Mouse (Mus musculus): ENCODE measurements around the gene Slc45a3. TPM values are rescaled to one million over a fixed set of nuclear protein-coding genes. Genes with fewer than 3 reads are reported as not detected.

Gene Slc45a3
- polyA plus RNA-seq, 1 experiment from 2014 or later: 30.2 TPM

DNA sequence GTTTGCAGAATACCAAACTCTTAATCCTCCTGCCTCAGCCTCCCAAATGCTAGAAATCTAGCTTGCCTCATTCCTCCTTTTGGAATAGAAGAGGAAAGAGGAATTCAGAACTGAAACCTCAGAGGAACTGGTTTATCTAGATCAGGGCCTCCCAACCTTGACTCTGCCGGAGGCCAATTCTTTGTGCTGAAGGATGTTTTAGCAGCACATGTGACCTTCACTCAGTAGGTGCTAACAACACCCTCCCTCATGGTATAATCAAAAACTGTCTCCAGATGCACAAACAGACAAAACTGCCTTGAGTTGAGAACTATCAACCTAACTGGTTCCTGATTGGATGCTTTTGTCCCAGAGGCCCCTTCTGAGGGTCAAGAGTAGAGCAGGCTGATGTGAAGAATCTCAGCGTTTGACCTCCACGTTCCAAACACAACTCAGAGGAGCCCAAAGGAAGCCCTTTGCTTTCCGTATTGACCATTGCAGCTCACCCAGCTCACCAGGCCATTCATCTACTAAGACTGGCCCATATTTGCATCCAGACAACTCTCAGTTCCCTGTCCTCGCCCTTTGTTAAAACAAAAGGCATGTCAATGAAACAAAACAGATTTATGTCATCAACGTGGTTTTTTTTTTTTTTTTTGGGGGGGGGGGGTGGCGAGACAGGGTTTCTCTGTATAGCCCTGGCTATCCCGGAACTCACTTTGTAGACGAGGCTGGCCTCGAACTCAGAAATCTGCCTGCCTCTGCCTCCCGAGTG lies 16.1 kb upstream of the Slc45a3 start:
- Histone ChIP-seq H3K9me3 (no peaks in the 10 kb centered on the region), H3K4me3 (no peak overlapping the region), H3K9ac (replicated peaks) (no peak overlapping the region), H3K4me1 (peaks cover 4% of the 10 kb centered on the region; the same call in 1 of the 2 replicates), H3K27ac (replicated peaks) (no peak overlapping the region), H3K4me2 (replicated peaks) (no peak overlapping the region), H3K36me3 (no peaks in the 10 kb centered on the region), H3K27me3 (no peaks in the 10 kb centered on the region)
- ATAC-seq (ENCODE audit: low FRiP score, low read depth): no peak
- 92% methylated on average over 11 of the region's 11 CpGs for WGBS

DNA sequence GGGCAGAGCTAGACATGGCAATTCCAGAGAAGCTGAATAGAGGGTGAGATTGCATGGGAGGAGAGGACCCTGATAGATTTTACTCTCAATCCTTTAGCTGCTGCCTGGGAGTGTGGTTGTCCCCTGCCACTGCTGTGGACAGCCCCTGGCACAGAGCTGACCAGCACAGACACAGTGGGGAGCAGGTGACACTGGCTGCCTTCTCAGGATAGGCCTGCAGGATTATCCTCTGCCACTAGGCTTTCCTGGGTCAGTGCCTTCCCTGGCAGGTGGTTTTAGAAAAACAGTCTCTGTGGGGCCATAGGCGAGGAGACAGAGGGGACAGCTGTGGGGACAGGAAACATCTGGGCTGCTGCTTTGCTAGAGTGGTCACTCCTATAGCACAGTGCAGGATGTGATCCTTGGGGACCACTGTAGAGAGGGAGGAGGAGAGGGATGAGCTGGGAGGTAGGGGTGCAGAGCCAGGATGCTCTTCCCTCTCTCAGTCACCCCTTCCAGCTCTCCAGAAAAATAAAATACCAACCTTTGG lies 14.7 kb upstream of the Slc45a3 start:
- Histone ChIP-seq H3K4me1 (peaks cover 4% of the 10 kb centered on the region; the same call in 1 of the 2 replicates), H3K4me3 (no peak overlapping the region), H3K27me3 (no peaks in the 10 kb centered on the region), H3K9ac (replicated peaks) (no peak overlapping the region), H3K36me3 (no peaks in the 10 kb centered on the region), H3K9me3 (no peaks in the 10 kb centered on the region), H3K27ac (replicated peaks) (peak overlapping the region; percentile 39; the same call in 1 of the 2 replicates), H3K4me2 (replicated peaks) (no peak overlapping the region)
- 25% methylated on average over 1 of the region's 1 CpGs for WGBS
- no peak for ATAC-seq (ENCODE audit: low FRiP score, low read depth)

DNA sequence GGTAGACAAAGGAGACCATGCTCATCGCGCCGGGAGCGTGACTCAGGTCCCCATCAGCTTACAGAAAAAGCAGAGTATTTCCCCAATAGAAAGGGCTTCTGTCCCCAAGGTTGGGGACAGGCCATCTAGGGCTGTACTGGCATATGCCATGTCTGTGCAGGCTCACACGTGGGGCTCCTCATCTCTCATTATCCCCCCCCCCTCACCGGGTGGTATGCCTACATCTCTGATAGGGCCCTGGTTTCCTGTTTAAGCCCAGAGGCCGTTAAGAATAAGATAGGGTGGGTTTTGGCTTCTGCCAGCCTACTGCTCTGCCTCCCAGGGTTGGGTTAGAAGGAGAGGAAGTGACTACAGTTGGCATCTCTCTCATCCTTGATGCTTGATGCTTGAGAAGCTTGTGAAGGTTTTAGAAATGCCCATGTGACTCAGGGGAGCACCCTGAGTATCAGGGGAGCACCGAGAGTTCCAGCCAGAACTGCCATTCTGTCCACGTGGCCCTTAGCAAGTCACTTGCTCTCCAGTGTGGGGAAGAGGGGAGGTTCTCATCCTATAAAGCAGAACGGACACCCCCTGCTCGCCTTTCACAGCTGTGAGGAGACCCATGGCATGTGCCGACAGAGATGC lies 8.4 kb upstream of the Slc45a3 start:
- H3K4me3 ChIP-seq: no peak overlapping the region
- no peaks in the 10 kb centered on the region for H3K36me3 ChIP-seq
- H3K4me1 ChIP-seq: peaks cover 4% of the 10 kb centered on the region; the same call in 1 of the 2 replicates
- no peak overlapping the region for H3K9ac ChIP-seq (replicated peaks)
- H3K4me2 ChIP-seq (replicated peaks): no peak overlapping the region
- peaks cover 9% of the 10 kb centered on the region; the same call in 1 of the 2 replicates for H3K27me3 ChIP-seq
- ATAC-seq (ENCODE audit: low FRiP score, low read depth): no peak
- H3K9me3 ChIP-seq: no peaks in the 10 kb centered on the region
- WGBS: 87% methylated on average over 12 of the region's 12 CpGs
- H3K27ac ChIP-seq (replicated peaks): no peak overlapping the region

DNA sequence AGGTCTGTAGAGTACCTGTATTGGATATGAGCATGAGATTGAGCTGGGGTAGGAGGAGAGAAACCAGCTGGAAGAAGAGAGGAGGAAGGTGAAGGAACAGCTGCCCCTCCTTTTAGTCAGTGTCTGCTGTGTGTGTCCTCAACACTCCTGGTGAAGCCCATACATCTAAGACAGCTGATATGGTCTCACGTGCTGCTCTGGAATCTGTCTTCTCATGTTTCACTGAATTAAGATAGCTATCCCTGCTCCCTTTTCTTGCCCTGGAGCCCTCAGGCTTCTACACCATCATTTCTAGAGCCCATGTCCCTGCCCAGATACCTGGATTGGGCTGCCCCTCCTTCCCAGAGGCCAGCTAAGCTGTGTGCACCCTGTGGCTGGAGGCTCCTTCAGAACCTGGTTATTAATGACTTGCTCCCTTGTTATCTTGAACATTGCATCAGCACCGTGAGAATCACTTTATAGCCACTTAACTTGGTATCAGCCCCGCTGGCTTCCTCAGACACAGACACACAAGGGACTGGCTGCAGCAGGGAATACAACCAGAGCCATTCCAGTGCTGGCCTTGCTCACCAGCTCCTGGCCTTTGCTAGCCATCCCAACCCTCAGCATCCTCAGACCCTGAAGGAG lies 7.5 kb upstream of the Slc45a3 start:
- Histone ChIP-seq H3K4me1 (peaks cover 4% of the 10 kb centered on the region; the same call in 1 of the 2 replicates), H3K9me3 (no peaks in the 10 kb centered on the region), H3K27me3 (peaks cover 13% of the 10 kb centered on the region), H3K36me3 (no peaks in the 10 kb centered on the region), H3K4me3 (no peak overlapping the region), H3K4me2 (replicated peaks) (no peak overlapping the region), H3K27ac (replicated peaks) (no peak overlapping the region), H3K9ac (replicated peaks) (no peak overlapping the region)
- WGBS: 61% methylated on average over 3 of the region's 3 CpGs
- no peak for ATAC-seq (ENCODE audit: low FRiP score, low read depth)

DNA sequence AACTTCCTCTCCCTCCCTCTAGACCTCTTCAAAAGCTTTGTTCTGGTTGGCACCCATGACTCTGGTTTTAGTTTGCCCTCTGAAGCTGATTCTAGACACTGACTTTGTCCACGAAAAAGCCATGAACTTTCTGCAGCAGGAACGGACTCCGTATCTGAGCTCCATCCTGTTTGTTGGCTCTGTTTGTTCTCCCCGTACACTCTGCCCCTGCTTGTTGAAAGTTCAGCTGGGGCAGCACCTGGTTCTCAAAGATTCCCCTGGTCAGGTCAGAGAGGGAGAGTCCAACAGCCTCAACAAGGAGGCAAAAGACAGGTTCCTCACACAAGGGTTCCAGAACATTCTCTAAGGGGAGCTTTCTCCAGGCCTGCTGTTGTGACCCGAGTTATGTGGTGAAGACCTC lies 5.4 kb upstream of the Slc45a3 start:
- no peaks in the 10 kb centered on the region for H3K36me3 ChIP-seq
- peaks cover 25% of the 10 kb centered on the region for H3K27me3 ChIP-seq
- 89% methylated on average over 5 of the region's 5 CpGs for WGBS
- H3K9me3 ChIP-seq: no peaks in the 10 kb centered on the region
- no peak overlapping the region for H3K27ac ChIP-seq (replicated peaks)
- no peak overlapping the region for H3K4me3 ChIP-seq
- peaks cover 8% of the 10 kb centered on the region; the same call in 1 of the 2 replicates for H3K4me1 ChIP-seq
- no peak overlapping the region for H3K4me2 ChIP-seq (replicated peaks)
- no peak overlapping the region for H3K9ac ChIP-seq (replicated peaks)
- ATAC-seq (ENCODE audit: low FRiP score, low read depth): no peak

DNA sequence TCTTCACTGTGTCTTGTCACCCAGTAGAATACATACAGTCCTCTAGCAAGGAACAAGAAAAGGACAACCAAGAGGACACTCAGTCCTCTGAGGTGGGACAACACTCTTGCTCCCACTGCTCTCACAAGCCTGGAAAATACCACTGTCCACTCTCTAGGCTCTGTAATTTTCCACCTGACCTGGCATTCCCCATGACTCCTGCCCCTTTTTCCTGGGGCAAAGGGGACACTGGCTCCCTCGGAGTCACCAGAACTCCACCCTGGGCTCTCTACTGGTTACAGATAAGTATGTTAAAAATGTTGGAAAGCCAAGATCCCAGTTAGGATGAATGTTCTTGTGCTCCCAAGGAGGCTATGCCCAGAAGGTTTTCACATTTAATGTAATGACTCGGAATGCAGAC lies 1.8 kb upstream of the Slc45a3 start:
- Histone ChIP-seq H3K9me3 (no peaks in the 10 kb centered on the region), H3K27me3 (peaks cover 31% of the 10 kb centered on the region), H3K4me2 (replicated peaks) (no peak overlapping the region), H3K4me1 (peaks cover 29% of the 10 kb centered on the region), H3K36me3 (no peaks in the 10 kb centered on the region), H3K9ac (replicated peaks) (no peak overlapping the region), H3K27ac (replicated peaks) (no peak overlapping the region), H3K4me3 (no peak overlapping the region)
- ATAC-seq (ENCODE audit: low FRiP score, low read depth): no peak
- 47% methylated on average over 2 of the region's 2 CpGs for WGBS

DNA sequence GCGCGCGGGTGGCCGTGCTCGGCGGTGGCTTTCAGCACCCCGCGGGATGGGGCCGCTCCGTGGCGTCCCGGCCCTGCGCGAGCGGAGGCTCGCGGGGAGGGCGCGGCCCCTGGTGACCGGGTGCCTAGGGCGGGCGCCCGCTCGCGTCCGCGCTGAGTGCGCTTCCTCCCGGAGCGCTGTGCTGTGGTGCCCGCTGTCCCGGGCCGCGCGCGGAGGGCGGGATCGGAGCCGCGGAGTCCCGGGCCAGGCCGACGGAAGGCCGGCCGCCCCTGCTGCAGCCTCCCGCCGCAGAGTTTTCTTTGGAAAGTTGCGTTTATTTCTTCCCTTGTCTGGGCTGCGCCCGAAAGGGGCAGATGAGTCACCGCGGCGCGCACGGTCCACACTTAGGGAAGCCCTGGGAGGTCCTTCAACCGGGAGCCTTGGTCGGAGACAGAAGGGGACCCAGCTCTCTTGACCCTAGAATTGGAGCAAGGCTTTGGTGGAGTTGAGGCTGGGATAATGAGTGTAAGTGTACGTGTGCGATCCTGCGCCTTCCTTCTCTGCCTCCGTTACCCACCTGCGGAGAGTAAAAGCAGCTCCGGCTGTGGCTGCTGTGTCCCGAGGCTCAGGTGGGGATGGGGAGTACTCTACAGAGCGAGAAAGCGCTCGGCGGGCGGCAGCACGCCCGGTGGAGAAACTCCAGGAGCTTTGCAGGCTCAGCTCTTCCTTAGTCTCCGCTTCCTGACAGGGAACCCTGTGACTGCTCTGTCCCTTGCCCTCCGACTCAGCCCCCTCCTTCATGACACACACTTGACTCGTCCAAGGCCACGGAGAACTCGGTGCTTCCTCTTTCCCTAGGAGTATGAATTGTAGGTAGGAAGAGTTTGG lies 551 bp downstream of the Slc45a3 start:
- H3K4me3 ChIP-seq: peak overlapping the region; percentile 96
- H3K4me1 ChIP-seq: peaks cover 48% of the 10 kb centered on the region
- peak overlapping the region; percentile 35; the same call in 1 of the 2 replicates for H3K27ac ChIP-seq (replicated peaks)
- peaks cover 34% of the 10 kb centered on the region for H3K27me3 ChIP-seq
- H3K36me3 ChIP-seq: no peaks in the 10 kb centered on the region
- peak overlapping the region; percentile 95 for H3K4me2 ChIP-seq (replicated peaks)
- peak overlapping the region; percentile 95 for H3K9ac ChIP-seq (replicated peaks)
- no peaks in the 10 kb centered on the region for H3K9me3 ChIP-seq
- ATAC-seq (ENCODE audit: low FRiP score, low read depth): peak; percentile 65
- WGBS: under 1% methylated on average over 57 of the region's 76 CpGs

DNA sequence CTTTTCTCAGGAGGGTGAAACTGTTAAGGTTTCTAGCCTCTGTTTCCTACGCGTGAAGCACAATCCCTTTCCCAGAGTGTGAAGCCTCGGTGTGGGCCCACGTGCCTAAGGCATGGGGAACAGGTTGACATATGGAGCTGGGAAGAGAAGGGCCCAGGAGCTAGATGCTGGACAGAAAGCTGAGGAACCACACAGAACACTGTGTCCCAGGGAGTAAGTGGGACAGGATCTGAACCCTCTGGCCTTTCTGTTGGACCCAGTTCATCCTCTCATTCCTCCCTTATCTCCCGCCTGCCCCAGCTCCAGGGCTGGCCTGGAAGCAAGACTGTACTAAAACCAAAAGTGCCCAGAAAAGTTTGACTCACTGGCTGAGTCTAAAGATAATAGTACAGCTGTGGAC lies 1.3 kb downstream of the Slc45a3 start:
- Histone ChIP-seq H3K9ac (replicated peaks) (peak overlapping the region; percentile 95; the same call in 1 of the 2 replicates), H3K4me1 (peaks cover 56% of the 10 kb centered on the region), H3K4me3 (peak overlapping the region; percentile 96), H3K4me2 (replicated peaks) (peak overlapping the region; percentile 95), H3K9me3 (no peaks in the 10 kb centered on the region), H3K27ac (replicated peaks) (peak overlapping the region; percentile 35; the same call in 1 of the 2 replicates), H3K36me3 (no peaks in the 10 kb centered on the region), H3K27me3 (peaks cover 34% of the 10 kb centered on the region)
- 17% methylated on average over 5 of the region's 5 CpGs for WGBS
- ATAC-seq (ENCODE audit: low FRiP score, low read depth): no peak

DNA sequence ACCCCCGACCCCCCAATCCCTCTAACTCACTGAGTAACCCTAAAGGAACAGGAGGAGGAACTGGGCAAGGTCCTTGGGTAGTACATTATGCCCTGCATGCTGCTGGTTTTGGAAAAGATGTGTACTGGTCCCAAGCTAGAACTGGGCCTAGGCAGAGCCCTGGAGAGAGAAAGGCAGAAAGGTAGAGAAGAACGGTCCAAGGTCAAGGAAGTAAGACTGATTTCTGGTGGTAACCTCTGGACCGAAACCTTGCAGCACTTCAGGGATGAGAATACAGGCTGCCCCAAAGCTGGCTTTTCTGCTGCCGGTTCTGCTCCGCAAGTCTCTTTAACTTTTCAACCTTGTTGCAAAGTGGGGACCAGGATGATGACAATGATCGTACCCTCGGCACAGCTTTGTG lies 1.8 kb downstream of the Slc45a3 start:
- Histone ChIP-seq H3K27me3 (peaks cover 34% of the 10 kb centered on the region), H3K9me3 (no peaks in the 10 kb centered on the region)
- no peak for ATAC-seq (ENCODE audit: low FRiP score, low read depth)

DNA sequence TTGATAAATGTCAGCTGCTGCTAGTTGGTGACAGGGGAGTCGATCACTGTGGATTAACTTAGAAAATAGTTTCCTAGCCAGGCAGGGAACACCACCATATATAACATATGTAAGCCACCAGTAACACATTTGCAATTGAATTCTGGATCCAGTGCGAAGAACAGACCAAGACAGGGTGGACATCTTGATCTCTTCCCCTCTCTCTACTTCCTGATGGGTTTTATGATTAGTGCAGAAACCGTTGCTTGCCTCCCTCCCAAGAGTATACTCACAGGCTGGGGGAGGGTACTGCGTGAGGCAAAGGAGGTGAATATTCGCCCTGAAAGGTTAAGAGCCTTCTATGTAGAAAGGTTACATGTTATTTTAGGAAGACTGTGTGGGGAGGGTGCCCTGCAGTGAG lies 3.1 kb downstream of the Slc45a3 start:
- Histone ChIP-seq H3K27ac (replicated peaks) (0 out of 2 replicates have a peak overlapping the region, but pooled peaks have one; percentile 11), H3K9me3 (no peaks in the 10 kb centered on the region), H3K9ac (replicated peaks) (peak overlapping the region; percentile 28), H3K4me2 (replicated peaks) (peak overlapping the region; percentile 95), H3K36me3 (no peaks in the 10 kb centered on the region), H3K27me3 (peaks cover 27% of the 10 kb centered on the region), H3K4me1 (peaks cover 71% of the 10 kb centered on the region), H3K4me3 (peak overlapping the region; percentile 17; the same call in 1 of the 2 replicates)
- WGBS: 35% methylated on average over 5 of the region's 5 CpGs
- ATAC-seq (ENCODE audit: low FRiP score, low read depth): no peak

More for the DNA sequence above, 1.8 kb downstream of the Slc45a3 start:
- no peak overlapping the region; the same call in 1 of the 2 replicates for H3K27ac ChIP-seq (replicated peaks)
- peak overlapping the region; percentile 95 for H3K4me2 ChIP-seq (replicated peaks)
- no peaks in the 10 kb centered on the region for H3K36me3 ChIP-seq
- peak overlapping the region; percentile 95; the same call in 1 of the 2 replicates for H3K9ac ChIP-seq (replicated peaks)
- H3K4me1 ChIP-seq: peaks cover 58% of the 10 kb centered on the region
- peak overlapping the region; percentile 96 for H3K4me3 ChIP-seq
- 60% methylated on average over 7 of the region's 7 CpGs for WGBS

DNA sequence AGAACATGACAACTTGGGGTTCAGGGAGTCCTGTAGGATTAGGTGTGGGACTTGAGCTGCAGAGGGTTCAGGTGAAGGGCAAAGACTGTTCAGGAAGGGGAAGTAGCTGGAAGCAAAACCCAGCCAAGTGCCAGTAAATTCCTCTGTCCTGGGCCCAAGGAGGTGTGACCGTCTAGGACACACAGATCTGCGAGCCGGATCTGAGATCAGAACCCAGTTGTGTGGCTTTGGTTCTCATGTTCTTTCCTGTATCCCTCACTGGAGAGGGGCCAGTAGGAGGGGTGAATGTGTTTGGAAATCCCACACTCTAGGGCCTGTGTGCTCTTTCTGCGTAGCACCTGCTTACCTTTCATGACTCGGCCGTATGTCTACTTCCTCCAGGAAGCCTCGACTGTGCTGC lies 4.6 kb downstream of the Slc45a3 start:
- Histone ChIP-seq H3K27ac (replicated peaks) (peak overlapping the region; percentile 27; the same call in 1 of the 2 replicates), H3K4me1 (peaks cover 83% of the 10 kb centered on the region), H3K9ac (replicated peaks) (no peak overlapping the region), H3K27me3 (peaks cover 17% of the 10 kb centered on the region), H3K4me2 (replicated peaks) (peak overlapping the region; percentile 95), H3K9me3 (no peaks in the 10 kb centered on the region), H3K4me3 (0 out of 2 replicates have a peak overlapping the region, but pooled peaks have one; percentile 0), H3K36me3 (no peaks in the 10 kb centered on the region)
- ATAC-seq (ENCODE audit: low FRiP score, low read depth): no peak
- 77% methylated on average over 7 of the region's 7 CpGs for WGBS

All from midbrain, embryonic 12.5 days (tissue).